In genomic region chr10:42734546-42735060, GRCm38 (mm10) we compare ENCODE assay signal across 9 mouse cellular contexts. TPM values are rescaled to one million over a fixed set of nuclear protein-coding genes. Genes with fewer than 3 reads are reported as not detected.
DNase-seq lines count a peak whose midpoint lies in the region; ATAC-seq lines count a peak whose summit lies in the region.
"Had no signal": no experiment of that assay in that cellular context is flagged by ENCODE, and none has a peak within 500 bp of the region (broad histone marks: within the 10 kb centered on the region; RNA-seq: fewer than 3 reads in every experiment).

No protein-coding gene starts in this region.

- H3K9me3 ChIP-seq in forebrain, embryonic 14.5 days (replicated peaks; ENCODE audit: control insufficient read depth, low read length), result no peaks in the 10 kb centered on the region
- H3K9me3 ChIP-seq in forebrain, embryonic 15.5 days, result no peaks in the 10 kb centered on the region
- H3K9me3 ChIP-seq in forebrain, embryonic 16.5 days (ENCODE audit: control insufficient read depth, low read length), result peaks cover 3% of the 10 kb centered on the region; the same call in 1 of the 2 replicates
- H3K9me3 ChIP-seq: liver, embryonic 13.5 days had no signal

- no peak overlapping the region for H3K9ac ChIP-seq in forebrain, embryonic 14.5 days (ENCODE audit: low read length)
- H3K9ac ChIP-seq in forebrain, embryonic 15.5 days (replicated peaks), result no peak overlapping the region
- H3K9ac ChIP-seq in forebrain, embryonic 16.5 days (replicated peaks; ENCODE audit: low read depth, low read length), result no peak overlapping the region
- H3K9ac ChIP-seq: liver, embryonic 13.5 days had no signal

- no peak overlapping the region for H3K27ac ChIP-seq in forebrain, embryonic 14.5 days (ENCODE audit: low read depth, low read length)
- no peak overlapping the region for H3K27ac ChIP-seq in forebrain, embryonic 15.5 days (replicated peaks)
- H3K27ac ChIP-seq in forebrain, embryonic 16.5 days (ENCODE audit: low read length), result no peak overlapping the region
- H3K27ac ChIP-seq: liver, embryonic 13.5 days had no signal

- H3K4me2 ChIP-seq in forebrain, embryonic 14.5 days (ENCODE audit: low read length), result no peak overlapping the region
- H3K4me2 ChIP-seq in forebrain, embryonic 15.5 days (replicated peaks), result no peak overlapping the region
- no peak overlapping the region for H3K4me2 ChIP-seq in forebrain, embryonic 16.5 days (ENCODE audit: low read length)
- H3K4me2 ChIP-seq: liver, embryonic 13.5 days had no signal

- no peaks in the 10 kb centered on the region for H3K4me1 ChIP-seq in forebrain, embryonic 14.5 days (ENCODE audit: control insufficient read depth, insufficient read depth, low read length)
- H3K4me1 ChIP-seq in forebrain, embryonic 15.5 days, result no peaks in the 10 kb centered on the region
- H3K4me1 ChIP-seq in forebrain, embryonic 16.5 days (replicated peaks; ENCODE audit: control insufficient read depth, insufficient read depth, low read length), result no peaks in the 10 kb centered on the region
- H3K4me1 ChIP-seq: liver, embryonic 13.5 days had no signal

- H3K4me3 ChIP-seq in forebrain, embryonic 14.5 days (ENCODE audit: low read depth, low read length), result no peak overlapping the region
- no peak overlapping the region for H3K4me3 ChIP-seq in forebrain, embryonic 15.5 days
- no peak overlapping the region for H3K4me3 ChIP-seq in forebrain, embryonic 16.5 days (replicated peaks; ENCODE audit: low read length)
- H3K4me3 ChIP-seq: liver, embryonic 13.5 days had no signal

- DNase-seq in forebrain, embryonic 14.5 days (ENCODE audit: low spot score), result peak; percentile 75
- peak; percentile 44 for DNase-seq in ovary, postnatal 14 days (ENCODE audit: low spot score)
- DNase-seq in ovary, adult 18-20 months (ENCODE audit: low spot score), result no peak
- peak; percentile 4 to 23 for DNase-seq in frontal cortex, postnatal 25 days (ENCODE audit: low spot score in 2 of 2)
- peak; percentile 48 to 64 for DNase-seq in left cerebral cortex, postnatal 14 days (ENCODE audit: low spot score in 2 of 2)
- DNase-seq in thymus, postnatal 14 days, result peak; percentile 53
- DNase-seq: liver, embryonic 13.5 days had no signal

- H3K36me3 ChIP-seq in forebrain, embryonic 14.5 days (ENCODE audit: control insufficient read depth, insufficient read depth, low read length), result no peaks in the 10 kb centered on the region
- no peaks in the 10 kb centered on the region for H3K36me3 ChIP-seq in forebrain, embryonic 15.5 days
- no peaks in the 10 kb centered on the region for H3K36me3 ChIP-seq in forebrain, embryonic 16.5 days (ENCODE audit: control insufficient read depth, insufficient read depth)
- H3K36me3 ChIP-seq: liver, embryonic 13.5 days had no signal

- WGBS in forebrain, embryonic 14.5 days, result 61% methylated on average over 5 of the region's 5 CpGs
- WGBS in forebrain, embryonic 15.5 days, result 58% methylated on average over 5 of the region's 5 CpGs
- WGBS in forebrain, embryonic 16.5 days, result 58% methylated on average over 5 of the region's 5 CpGs

- ATAC-seq in forebrain, embryonic 14.5 days, result no peak
- ATAC-seq in forebrain, embryonic 15.5 days (replicated peaks), result no peak
- no peak for ATAC-seq in forebrain, embryonic 16.5 days

- H3K27me3 ChIP-seq in forebrain, embryonic 14.5 days (replicated peaks; ENCODE audit: control insufficient read depth, insufficient read depth, low read length), result no peaks in the 10 kb centered on the region
- no peaks in the 10 kb centered on the region for H3K27me3 ChIP-seq in forebrain, embryonic 15.5 days
- no peaks in the 10 kb centered on the region for H3K27me3 ChIP-seq in forebrain, embryonic 16.5 days (replicated peaks; ENCODE audit: control insufficient read depth, insufficient read depth, low read length)
- H3K27me3 ChIP-seq: liver, embryonic 13.5 days had no signal

- intact Hi-C loops in left cerebral cortex, postnatal 14 days (cut with DNase I), result loop anchor here (1.0 to 5.0 kb wide), 2 partner anchors 407 to 426 kb away; no protein-coding TSS in a partner anchor

RNA-seq across cellular contexts. Expression of gene Sec63, which starts 26.7 kb away (rescaled TPM):
- 22.4 and 23.0 TPM in 2 replicates for polyA plus RNA-seq in forebrain, embryonic 14.5 days (2014; fragmentation: Nextera tagmentation; extraction: Ambion mirVana)
- 27.3 and 28.8 TPM in 2 replicates for polyA plus RNA-seq in forebrain, embryonic 15.5 days (2015; fragmentation: Nextera tagmentation; extraction: Ambion mirVana)
- total RNA-seq in left cerebral cortex, postnatal 14 days (2021), result 10 to 100 TPM; 39.2 to 45.8 TPM
- polyA plus RNA-seq in forebrain, embryonic 16.5 days (2015; fragmentation: Nextera tagmentation; extraction: Ambion mirVana), result 24.1 and 28.2 TPM in 2 replicates
